Mouse (Mus musculus): ENCODE data around the gene Csf2. TPM values are rescaled to one million over a fixed set of nuclear protein-coding genes. Genes with fewer than 3 reads are reported as not detected.

The Csf2 gene
- total RNA-seq, 2 experiments from 2014 or later: not detected

Other genes with a start within 250 kb of the Csf2 start
- 1 to 10 TPM; 2.9 to 3.1 TPM for gene Slc22a4, start 221.6 kb downstream of the Csf2 start, total RNA-seq (2021)
- 1 to 10 TPM; 5.1 to 5.6 TPM for gene Pdlim4, start 180.7 kb downstream of the Csf2 start, total RNA-seq (2021)
- 10 to 100 TPM; 31.9 to 38.1 TPM for gene P4ha2, start 149.6 kb downstream of the Csf2 start, total RNA-seq (2021)
- gene Il3, start 17.6 kb upstream of the Csf2 start, total RNA-seq (2021): not detected
- 10 to 100 TPM; 23.3 to 30.9 TPM for gene Acsl6, start 54.1 kb upstream of the Csf2 start, total RNA-seq (2021)
- not detected for gene Meikin, start 121.0 kb upstream of the Csf2 start, total RNA-seq (2021)
- 10 to 100 TPM; 25.4 to 39.8 TPM for gene Fnip1, start 188.5 kb upstream of the Csf2 start, total RNA-seq (2021)

All from gastrocnemius, adult 18-20 months (tissue).